Mouse (Mus musculus): ENCODE data around the gene Plxnb2. TPM values are rescaled to one million over a fixed set of nuclear protein-coding genes. Genes with fewer than 3 reads are reported as not detected.

Plxnb2 gene
- polyA plus RNA-seq, 1 experiment from 2014 or later = 27.2 TPM

DNA sequence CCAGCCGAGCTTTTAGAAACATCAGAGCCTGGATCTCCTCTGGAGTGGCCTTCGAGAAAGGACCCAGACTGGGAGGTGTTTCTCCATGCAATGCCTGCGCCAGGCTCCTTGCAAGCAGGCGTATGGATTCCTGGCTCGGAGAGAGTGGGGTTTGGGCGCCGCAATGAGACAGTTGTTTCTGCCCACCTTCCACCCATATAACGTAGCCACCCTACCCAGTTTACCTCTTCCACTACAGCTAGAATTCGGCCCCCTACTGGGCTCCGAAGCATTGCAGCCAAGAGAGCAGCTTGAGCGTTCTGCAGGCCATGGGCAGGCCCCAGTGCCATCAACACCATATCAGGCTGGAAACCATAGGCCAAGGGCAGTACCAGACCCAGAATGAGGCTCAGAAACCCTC is 57.0 kb downstream of the Plxnb2 start:
- Histone ChIP-seq H3K4me2 (ENCODE audit: low read depth, low read length) (peak overlapping the region; percentile 95), H3K9me3 (ENCODE audit: low read length) (no peaks in the 10 kb centered on the region), H3K27ac (ENCODE audit: low read depth) (peak overlapping the region; percentile 62), H3K9ac (replicated peaks) (peak overlapping the region; percentile 90), H3K4me3 (ENCODE audit: low read depth, low read length) (peak overlapping the region; percentile 95), H3K36me3 (replicated peaks; ENCODE audit: insufficient read depth, low read length) (peaks cover 2% of the 10 kb centered on the region; the same call in 1 of the 2 replicates), H3K27me3 (ENCODE audit: insufficient read depth, low read length) (no peaks in the 10 kb centered on the region), H3K4me1 (ENCODE audit: insufficient read depth) (peaks cover 31% of the 10 kb centered on the region)
- WGBS (ENCODE audit: insufficient replicate concordance) = 48% methylated on average over 11 of the region's 11 CpGs
- TF ChIP-seq EP300 (IDR thresholded peaks at IDR 0.05; ENCODE audit: low read depth) (no peak), CTCF (IDR thresholded peaks at IDR 0.05; ENCODE audit: low read depth) (peak; percentile 48)
- no peak for DNase-seq
- ATAC-seq = no peak

DNA sequence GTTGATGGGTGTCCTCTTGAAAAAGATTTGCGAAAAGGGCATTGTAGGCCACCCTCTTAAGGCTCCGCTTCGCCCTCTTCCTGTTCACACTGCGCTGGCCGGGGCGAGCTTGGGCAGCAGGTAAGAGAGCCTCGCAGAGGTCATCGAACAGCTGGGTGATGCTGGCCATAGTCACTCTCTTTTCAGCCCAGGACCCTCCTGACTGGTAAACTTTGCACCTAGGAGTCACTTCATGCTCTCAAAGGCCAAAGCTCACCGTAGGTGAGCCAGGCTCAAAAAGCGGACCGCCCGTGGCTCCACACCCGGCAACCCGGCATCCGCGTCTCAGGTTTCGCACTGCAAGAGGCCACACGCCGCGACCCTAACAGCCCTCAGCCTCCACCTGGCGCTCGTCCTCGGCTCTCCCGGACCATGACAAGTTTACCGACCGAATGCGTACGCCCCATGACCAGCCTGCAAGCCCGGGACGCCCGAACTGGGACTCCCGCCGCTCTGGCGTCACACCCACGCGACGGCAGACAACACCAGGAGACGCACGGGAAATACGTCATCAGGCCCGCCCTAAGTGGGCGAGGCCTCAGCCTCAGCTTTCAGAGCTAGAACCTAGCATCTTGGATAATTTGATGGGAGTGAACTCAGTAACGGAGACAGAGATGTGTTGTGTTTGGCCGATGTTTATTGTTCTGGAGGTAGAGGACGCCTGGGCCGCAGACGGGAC is 57.8 kb downstream of the Plxnb2 start, which contains the start of gene Tubgcp6:
Gene Tubgcp6, minus strand, starts transcription at position 464 of the 718 bp plus-strand sequence.
- Histone ChIP-seq H3K4me1 (ENCODE audit: insufficient read depth) (peaks cover 28% of the 10 kb centered on the region), H3K36me3 (replicated peaks; ENCODE audit: insufficient read depth, low read length) (peaks cover 2% of the 10 kb centered on the region; the same call in 1 of the 2 replicates)

DNA sequence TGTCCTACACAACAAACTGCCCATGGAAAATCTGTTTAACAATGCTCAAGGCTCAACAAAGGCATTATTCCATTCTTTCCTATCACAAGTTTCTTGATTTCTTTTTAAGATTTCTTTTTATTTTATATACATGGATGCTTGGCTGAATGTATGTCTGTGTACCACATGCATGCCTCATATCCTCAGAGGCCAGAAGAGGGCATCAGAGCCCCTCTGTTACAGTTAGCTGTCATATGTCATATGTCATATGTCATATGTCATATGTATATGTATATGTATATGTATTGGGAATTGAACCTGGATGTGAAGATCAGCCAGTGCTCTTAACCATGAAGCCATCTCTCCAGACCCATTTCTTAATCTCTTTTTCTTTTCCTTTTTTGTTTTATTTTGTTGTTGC is 62.6 kb downstream of the Plxnb2 start:
- Histone ChIP-seq H3K4me1 (ENCODE audit: insufficient read depth) (peaks cover 17% of the 10 kb centered on the region), H3K9ac (replicated peaks) (no peak overlapping the region), H3K27me3 (ENCODE audit: insufficient read depth, low read length) (no peaks in the 10 kb centered on the region), H3K27ac (ENCODE audit: low read depth) (no peak overlapping the region), H3K4me3 (ENCODE audit: low read depth, low read length) (no peak overlapping the region), H3K4me2 (ENCODE audit: low read depth, low read length) (no peak overlapping the region), H3K9me3 (ENCODE audit: low read length) (no peaks in the 10 kb centered on the region), H3K36me3 (replicated peaks; ENCODE audit: insufficient read depth, low read length) (peaks cover 20% of the 10 kb centered on the region)
- ATAC-seq (no peak), DNase-seq (no peak)
- TF ChIP-seq EP300 (IDR thresholded peaks at IDR 0.05; ENCODE audit: low read depth) = no peak
- TF ChIP-seq CTCF (IDR thresholded peaks at IDR 0.05; ENCODE audit: low read depth) = peak; percentile 58

More for the DNA sequence above, 57.8 kb downstream of the Plxnb2 start, which contains the start of gene Tubgcp6:
- WGBS (ENCODE audit: insufficient replicate concordance) = under 1% methylated on average over 47 of the region's 47 CpGs
- H3K9me3 ChIP-seq (ENCODE audit: low read length) = no peaks in the 10 kb centered on the region
- TF ChIP-seq CTCF (IDR thresholded peaks at IDR 0.05; ENCODE audit: low read depth) (no peak), EP300 (IDR thresholded peaks at IDR 0.05; ENCODE audit: low read depth) (no peak)
- peak within 1 kb of the TSS; percentile 95 for H3K4me2 ChIP-seq (ENCODE audit: low read depth, low read length)
- peak; percentile 95 for ATAC-seq
- no peaks in the 10 kb centered on the region for H3K27me3 ChIP-seq (ENCODE audit: insufficient read depth, low read length)
- DNase-seq = peak; percentile 97
- peak within 1 kb of the TSS; percentile 90 for H3K9ac ChIP-seq (replicated peaks)
- peak within 1 kb of the TSS; percentile 77 for H3K27ac ChIP-seq (ENCODE audit: low read depth)
- H3K4me3 ChIP-seq (ENCODE audit: low read depth, low read length) = peak within 1 kb of the TSS; percentile 95

DNA sequence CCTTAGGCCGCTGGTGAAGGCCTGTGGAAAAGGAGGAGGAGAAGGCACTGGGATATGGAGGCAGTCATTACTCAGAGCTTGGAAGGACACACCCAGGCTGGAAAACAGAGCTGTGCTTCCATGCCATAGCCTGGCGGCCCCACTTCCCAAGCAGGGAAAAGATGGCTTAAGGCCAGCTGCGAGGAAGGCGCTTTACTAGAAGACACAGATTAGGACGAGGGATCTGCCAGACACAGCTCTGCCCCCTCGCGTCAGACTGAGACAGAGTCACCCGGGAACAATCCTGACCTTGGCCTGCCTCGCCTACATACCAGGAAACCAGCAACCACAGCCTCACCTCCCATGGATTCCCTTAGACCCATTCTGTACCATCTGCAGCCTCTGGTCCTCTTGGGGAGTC is 70.4 kb downstream of the Plxnb2 start:
- no peak overlapping the region for H3K27ac ChIP-seq (ENCODE audit: low read depth)
- no peak overlapping the region for H3K9ac ChIP-seq (replicated peaks)
- no peak overlapping the region for H3K4me2 ChIP-seq (ENCODE audit: low read depth, low read length)
- no peaks in the 10 kb centered on the region for H3K27me3 ChIP-seq (ENCODE audit: insufficient read depth, low read length)
- no peak for ATAC-seq
- no peak for DNase-seq
- no peaks in the 10 kb centered on the region for H3K4me1 ChIP-seq (ENCODE audit: insufficient read depth)
- H3K4me3 ChIP-seq (ENCODE audit: low read depth, low read length) = no peak overlapping the region
- no peaks in the 10 kb centered on the region for H3K9me3 ChIP-seq (ENCODE audit: low read length)
- TF ChIP-seq EP300 (IDR thresholded peaks at IDR 0.05; ENCODE audit: low read depth) (no peak), CTCF (IDR thresholded peaks at IDR 0.05; ENCODE audit: low read depth) (no peak)
- 86% methylated on average over 9 of the region's 9 CpGs for WGBS (ENCODE audit: insufficient replicate concordance)
- peaks cover 70% of the 10 kb centered on the region for H3K36me3 ChIP-seq (replicated peaks; ENCODE audit: insufficient read depth, low read length)

GRCm38 (mm10) chr15:89106976-89107375 is 73.6 kb downstream of the Plxnb2 start:
- no peak overlapping the region for H3K4me2 ChIP-seq (ENCODE audit: low read depth, low read length)
- no peak overlapping the region for H3K9ac ChIP-seq (replicated peaks)
- H3K36me3 ChIP-seq (replicated peaks; ENCODE audit: insufficient read depth, low read length) = peaks cover 85% of the 10 kb centered on the region
- H3K27ac ChIP-seq (ENCODE audit: low read depth) = no peak overlapping the region
- H3K4me1 ChIP-seq (ENCODE audit: insufficient read depth) = no peaks in the 10 kb centered on the region
- ATAC-seq (no peak), DNase-seq (no peak)
- WGBS (ENCODE audit: insufficient replicate concordance) = 91% methylated on average over 1 of the region's 1 CpGs
- no peak overlapping the region for H3K4me3 ChIP-seq (ENCODE audit: low read depth, low read length)
- H3K9me3 ChIP-seq (ENCODE audit: low read length) = no peaks in the 10 kb centered on the region
- no peaks in the 10 kb centered on the region for H3K27me3 ChIP-seq (ENCODE audit: insufficient read depth, low read length)
- TF ChIP-seq CTCF (IDR thresholded peaks at IDR 0.05; ENCODE audit: low read depth) = no peak

DNA sequence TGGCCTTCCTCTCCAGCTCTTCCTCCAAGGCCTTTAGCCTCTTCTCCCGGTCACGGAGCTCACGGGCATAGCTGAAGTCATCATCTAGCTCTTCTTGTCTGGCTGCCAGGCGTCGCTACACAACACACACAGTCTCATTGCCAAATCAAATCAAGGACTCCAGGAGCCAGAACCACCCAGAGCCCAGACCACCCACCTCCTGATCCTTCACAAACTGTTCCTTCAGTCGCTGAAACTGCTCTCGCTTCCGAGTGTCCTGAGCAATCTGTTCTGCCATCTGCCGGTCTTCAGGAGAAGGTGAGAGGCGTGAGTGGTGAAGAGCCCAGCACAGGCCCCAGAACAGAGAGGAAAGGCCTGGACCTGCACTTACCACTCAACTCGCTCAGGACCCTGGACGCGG is 74.5 kb downstream of the Plxnb2 start:
- no peaks in the 10 kb centered on the region for H3K4me1 ChIP-seq (ENCODE audit: insufficient read depth)
- H3K27me3 ChIP-seq (ENCODE audit: insufficient read depth, low read length) = no peaks in the 10 kb centered on the region
- no peak overlapping the region for H3K4me2 ChIP-seq (ENCODE audit: low read depth, low read length)
- peaks cover 86% of the 10 kb centered on the region for H3K36me3 ChIP-seq (replicated peaks; ENCODE audit: insufficient read depth, low read length)
- ATAC-seq = no peak
- no peak overlapping the region for H3K9ac ChIP-seq (replicated peaks)
- DNase-seq = no peak
- H3K4me3 ChIP-seq (ENCODE audit: low read depth, low read length) = no peak overlapping the region
- H3K9me3 ChIP-seq (ENCODE audit: low read length) = no peaks in the 10 kb centered on the region
- no peak overlapping the region for H3K27ac ChIP-seq (ENCODE audit: low read depth)
- TF ChIP-seq EP300 (IDR thresholded peaks at IDR 0.05; ENCODE audit: low read depth) = no peak
- TF ChIP-seq CTCF (IDR thresholded peaks at IDR 0.05; ENCODE audit: low read depth) = no peak
- 84% methylated on average over 13 of the region's 13 CpGs for WGBS (ENCODE audit: insufficient replicate concordance)

Small RNAs within 50 kb of the gene (microRNA-seq; reads per million reads assigned to microRNA genes)
- gene Mir6958 (2.0 reads per million), gene Mir7118 (2.4 reads per million)

Other genes starting within 250 kb of the Plxnb2 start
- gene Ttll8, start 226.4 kb downstream of the Plxnb2 start, polyA plus RNA-seq (2015; fragmentation: Nextera tagmentation; extraction: Ambion mirVana) = not detected in 2 replicates
- not detected in 2 replicates for gene Mlc1, start 201.8 kb downstream of the Plxnb2 start, polyA plus RNA-seq (2015; fragmentation: Nextera tagmentation; extraction: Ambion mirVana)
- gene Mov10l1, start 197.9 kb downstream of the Plxnb2 start, polyA plus RNA-seq (2015; fragmentation: Nextera tagmentation; extraction: Ambion mirVana) = not detected in 2 replicates
- not detected in 2 replicates for gene Panx2, start 121.1 kb downstream of the Plxnb2 start, polyA plus RNA-seq (2015; fragmentation: Nextera tagmentation; extraction: Ambion mirVana)
- 23.3 and 23.6 TPM in 2 replicates for gene Trabd, start 105.7 kb downstream of the Plxnb2 start, polyA plus RNA-seq (2015; fragmentation: Nextera tagmentation; extraction: Ambion mirVana)
- 14.3 and 14.7 TPM in 2 replicates for gene Selenoo, start 91.7 kb downstream of the Plxnb2 start, polyA plus RNA-seq (2015; fragmentation: Nextera tagmentation; extraction: Ambion mirVana)
- 3.1 and 3.3 TPM in 2 replicates for gene Tubgcp6, start 57.7 kb downstream of the Plxnb2 start, polyA plus RNA-seq (2015; fragmentation: Nextera tagmentation; extraction: Ambion mirVana)
- gene Hdac10, start 52.1 kb downstream of the Plxnb2 start, polyA plus RNA-seq (2015; fragmentation: Nextera tagmentation; extraction: Ambion mirVana) = 4.9 and 6.3 TPM in 2 replicates
- gene Mapk12, start 40.1 kb downstream of the Plxnb2 start, polyA plus RNA-seq (2015; fragmentation: Nextera tagmentation; extraction: Ambion mirVana) = 2.1 and 2.4 TPM in 2 replicates
- gene Mapk11, start 31.2 kb downstream of the Plxnb2 start, polyA plus RNA-seq (2015; fragmentation: Nextera tagmentation; extraction: Ambion mirVana) = 0.66 and 0.81 TPM in 2 replicates
- gene Dennd6b, start 15.7 kb upstream of the Plxnb2 start, polyA plus RNA-seq (2015; fragmentation: Nextera tagmentation; extraction: Ambion mirVana) = 2.6 and 2.7 TPM in 2 replicates
- gene Ppp6r2, start 30.8 kb upstream of the Plxnb2 start, polyA plus RNA-seq (2015; fragmentation: Nextera tagmentation; extraction: Ambion mirVana) = 13.9 and 18.1 TPM in 2 replicates
- 16.5 and 17.0 TPM in 2 replicates for gene Sbf1, start 134.5 kb upstream of the Plxnb2 start, polyA plus RNA-seq (2015; fragmentation: Nextera tagmentation; extraction: Ambion mirVana)
- 1.4 and 3.7 TPM in 2 replicates for gene Adm2, start 141.9 kb upstream of the Plxnb2 start, polyA plus RNA-seq (2015; fragmentation: Nextera tagmentation; extraction: Ambion mirVana)
- 22.9 and 27.0 TPM in 2 replicates for gene Miox, start 153.6 kb upstream of the Plxnb2 start, polyA plus RNA-seq (2015; fragmentation: Nextera tagmentation; extraction: Ambion mirVana)
- 22.1 and 24.0 TPM in 2 replicates for gene Lmf2, start 174.9 kb upstream of the Plxnb2 start, polyA plus RNA-seq (2015; fragmentation: Nextera tagmentation; extraction: Ambion mirVana)
- gene Ncaph2, start 174.9 kb upstream of the Plxnb2 start, polyA plus RNA-seq (2015; fragmentation: Nextera tagmentation; extraction: Ambion mirVana) = 59.4 and 59.8 TPM in 2 replicates
- 9.1 and 10.1 TPM in 2 replicates for gene Sco2, start 193.1 kb upstream of the Plxnb2 start, polyA plus RNA-seq (2015; fragmentation: Nextera tagmentation; extraction: Ambion mirVana)
- 5.8 and 7.7 TPM in 2 replicates for gene Tymp, start 196.3 kb upstream of the Plxnb2 start, polyA plus RNA-seq (2015; fragmentation: Nextera tagmentation; extraction: Ambion mirVana)
- gene Odf3b, start 198.5 kb upstream of the Plxnb2 start, polyA plus RNA-seq (2015; fragmentation: Nextera tagmentation; extraction: Ambion mirVana) = 1.8 and 2.0 TPM in 2 replicates
- gene Klhdc7b, start 204.1 kb upstream of the Plxnb2 start, polyA plus RNA-seq (2015; fragmentation: Nextera tagmentation; extraction: Ambion mirVana) = not detected in 2 replicates
- not detected in 2 replicates for gene Syce3, start 229.7 kb upstream of the Plxnb2 start, polyA plus RNA-seq (2015; fragmentation: Nextera tagmentation; extraction: Ambion mirVana)
- 10.7 and 12.4 TPM in 2 replicates for gene Cpt1b, start 245.1 kb upstream of the Plxnb2 start, polyA plus RNA-seq (2015; fragmentation: Nextera tagmentation; extraction: Ambion mirVana)
- 0.64 and 1.5 TPM in 2 replicates for gene C730034F03Rik, start 248.8 kb upstream of the Plxnb2 start, polyA plus RNA-seq (2015; fragmentation: Nextera tagmentation; extraction: Ambion mirVana)
- gene Gm44502, start 248.9 kb upstream of the Plxnb2 start, polyA plus RNA-seq (2015; fragmentation: Nextera tagmentation; extraction: Ambion mirVana) = not detected in 2 replicates
- 42.7 and 44.3 TPM in 2 replicates for gene Chkb, start 249.1 kb upstream of the Plxnb2 start, polyA plus RNA-seq (2015; fragmentation: Nextera tagmentation; extraction: Ambion mirVana)